Mouse (Mus musculus): ENCODE results near the gene Gm28576. TPM values are rescaled to one million over a fixed set of nuclear protein-coding genes. Genes with fewer than 3 reads are reported as not detected.
"Not testable (repeated sequence)": the region's sequence is repeated elsewhere in the genome, so short reads cannot be mapped to it uniquely, and the experiment has no call there.

Gm28576 gene
- not detected for total RNA-seq (2021)
- long read RNA-seq, experiment 1 = 0 reads
- long read RNA-seq, experiment 2 = 0 reads

- not testable (repeated sequence) for DNase-seq
Observed at GRCm38 (mm10) chrY:7722641-7723040, at the start of gene Gm28576. Gene Gm28576 (plus strand): TSS chrY:7722941.

Other genes with a start within 250 kb of the Gm28576 start
- not detected for gene Gm20826, start 84.5 kb upstream of the Gm28576 start, total RNA-seq (2021)